Mouse (Mus musculus): ENCODE measurements around the gene Gm36028.

DNA sequence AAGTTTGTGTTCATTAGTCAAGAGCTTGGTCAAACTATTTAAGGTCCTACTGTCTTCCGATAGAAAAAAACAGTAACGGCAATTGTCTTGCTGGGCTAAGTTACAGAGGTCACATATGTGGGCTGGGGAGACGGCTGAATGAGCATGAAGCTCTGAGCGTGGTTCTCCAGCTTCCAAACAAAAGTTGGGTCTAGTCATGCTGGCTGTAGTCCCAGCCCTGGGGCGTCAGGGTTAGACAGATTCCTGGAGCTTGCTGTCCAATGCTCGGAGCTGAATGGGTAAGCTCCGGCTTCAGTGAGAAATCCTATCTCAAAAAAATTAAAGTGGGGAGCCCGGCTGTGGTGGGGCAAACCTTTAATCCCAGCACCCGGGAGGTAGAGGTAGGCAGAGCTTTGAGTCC, 7.7 kb downstream of the Gm36028 start:
- TF ChIP-seq CTCF (IDR thresholded peaks at IDR 0.05; ENCODE audit: control insufficient read depth, insufficient read depth, low read length) (no peak), POLR2A (IDR thresholded peaks at IDR 0.05; ENCODE audit: borderline replicate concordance, control insufficient read depth, low read depth, low read length) (no peak)
